Mouse (Mus musculus) kidney, postnatal 4 days (tissue): ENCODE measurements around the gene Cacnb1.

ENCODE experiments used
- DNase-seq, 2 experiments: peaks; one replicate each; pipeline ENCODE4 v3.0.0; 2021; ENCODE audit warnings: mixed read lengths in 2 of 2

The Cacnb1 gene

GRCm38 (mm10) chr11:98022555-98023371 is at the start of gene Cacnb1:
Gene Cacnb1 (minus strand): TSS chr11:98023034.
- DNase-seq = peak; percentile 86 to 91

GRCm38 (mm10) chr11:98067255-98067654 is 44.4 kb upstream of the Cacnb1 start:
- no peak for DNase-seq

GRCm38 (mm10) chr11:98066201-98066600 is 43.4 kb upstream of the Cacnb1 start:
- DNase-seq = no peak

GRCm38 (mm10) chr11:98061904-98062562 is 39.2 kb upstream of the Cacnb1 start:
- no peak for DNase-seq

- no peak for DNase-seq
Measured at GRCm38 (mm10) chr11:98061441-98061840, 38.6 kb upstream of the Cacnb1 start.

GRCm38 (mm10) chr11:98060104-98060692 is 37.4 kb upstream of the Cacnb1 start:
- no peak for DNase-seq

- DNase-seq = no peak
Measured at GRCm38 (mm10) chr11:98059662-98060061, 36.8 kb upstream of the Cacnb1 start.

- DNase-seq = peak; percentile 42 to 62
Measured at GRCm38 (mm10) chr11:98057998-98058397, 35.2 kb upstream of the Cacnb1 start.

GRCm38 (mm10) chr11:98057466-98057865 is 34.6 kb upstream of the Cacnb1 start:
- peak in 1 of 2 experiments; percentile 41 for DNase-seq

- DNase-seq = peak; percentile 89 to 93
Measured at GRCm38 (mm10) chr11:98052989-98053834, 30.4 kb upstream of the Cacnb1 start, which contains the start of gene Stac2. Gene Stac2 (minus strand): TSS chr11:98053462.

- peak; percentile 51 to 61 for DNase-seq
Measured at GRCm38 (mm10) chr11:98052129-98052988, 29.5 kb upstream of the Cacnb1 start.

GRCm38 (mm10) chr11:98051611-98052128 is 28.8 kb upstream of the Cacnb1 start:
- no peak for DNase-seq

GRCm38 (mm10) chr11:98050940-98051339 is 28.1 kb upstream of the Cacnb1 start:
- no peak for DNase-seq

GRCm38 (mm10) chr11:98050520-98050815 is 27.6 kb upstream of the Cacnb1 start:
- no peak for DNase-seq

GRCm38 (mm10) chr11:98049672-98050519 is 27.1 kb upstream of the Cacnb1 start:
- no peak for DNase-seq

GRCm38 (mm10) chr11:98047745-98048144 is 24.9 kb upstream of the Cacnb1 start:
- DNase-seq = no peak

GRCm38 (mm10) chr11:98046466-98046865 is 23.6 kb upstream of the Cacnb1 start:
- DNase-seq = no peak

- DNase-seq = no peak
Measured at GRCm38 (mm10) chr11:98045596-98045995, 22.8 kb upstream of the Cacnb1 start.

GRCm38 (mm10) chr11:98044074-98044473 is 21.2 kb upstream of the Cacnb1 start:
- DNase-seq = no peak

GRCm38 (mm10) chr11:98042741-98043140 is 19.9 kb upstream of the Cacnb1 start:
- no peak for DNase-seq

GRCm38 (mm10) chr11:98040975-98041374 is 18.1 kb upstream of the Cacnb1 start:
- DNase-seq = no peak
